9 mouse cellular contexts compared by ENCODE assay signal in genomic region chr12:102733381-102733780, GRCm38 (mm10). TPM values are rescaled to one million over a fixed set of nuclear protein-coding genes. Genes with fewer than 3 reads are reported as not detected.
A peak's percentile ranks its signal among the peaks of the same experiment; 100 is the strongest.
DNase-seq lines count a peak whose midpoint lies in the region; TF ChIP-seq lines count a peak whose summit lies in the region.
"Had no signal": no experiment of that assay in that cellular context is flagged by ENCODE, and none has a peak within 500 bp of the region (broad histone marks: within the 10 kb centered on the region; RNA-seq: fewer than 3 reads in every experiment).

No protein-coding gene starts in this region.

- H3K4me3 ChIP-seq in MEL (ENCODE audit: control insufficient read depth in 1 of 2, insufficient read depth in 1 of 2, low read depth in 2 of 2, low read length in 2 of 2) = no peak overlapping the region

- H3K4me1 ChIP-seq in MEL (ENCODE audit: control insufficient read depth in 1 of 2, insufficient read depth in 2 of 2, low read length in 2 of 2) = peaks cover 2 to 18% of the 10 kb centered on the region in 2 experiments; a peak in 3 of 4 replicates

- H3K9me3 ChIP-seq in MEL (replicated peaks; ENCODE audit: insufficient read depth, low read length) = no peaks in the 10 kb centered on the region

- TF ChIP-seq EP300 in MEL (IDR thresholded peaks at IDR 0.05; ENCODE audit: low read depth in 1 of 2, low read length in 2 of 2) = no peak

- H3K36me3 ChIP-seq in MEL (ENCODE audit: control insufficient read depth in 1 of 2, insufficient read depth in 2 of 2, low read length in 2 of 2) = peaks cover 0 to 6% of the 10 kb centered on the region in 2 experiments; a peak in 1 of 4 replicates

- DNase-seq in left cerebral cortex, postnatal 14 days (ENCODE audit: low spot score in 2 of 2) = peak; percentile 67 to 69
- DNase-seq in left cerebral cortex, adult 8-10 months (ENCODE audit: low spot score in 2 of 2) = no peak
- peak; percentile 83 for DNase-seq in MEL (ENCODE audit: low read depth, low spot score)
- DNase-seq in brain, embryonic 14.5 days (ENCODE audit: low read depth) = peak; percentile 51
- DNase-seq in heart, postnatal 10 days = peak; percentile 59 to 80
- peak; percentile 76 for DNase-seq in lung, postnatal 10 days
- peak; percentile 36 to 60 for DNase-seq in spleen, postnatal 14 days (ENCODE audit: low spot score in 2 of 2)

- intact Hi-C loops in left cerebral cortex, postnatal 14 days (cut with DNase I) = no loop called here
- intact Hi-C loops in heart, postnatal 10 days (cut with DNase I) = loop anchor here (1.0 to 5.0 kb wide), 2 partner anchors 28 to 211 kb away; no protein-coding TSS in a partner anchor

- TF ChIP-seq RAD21 in MEL (IDR thresholded peaks at IDR 0.05; ENCODE audit: low read depth, low read length) = peak; percentile 85

- peak; percentile 79 to 90 (median 85) for TF ChIP-seq CTCF in MEL (IDR thresholded peaks at IDR 0.05 in 2 of 3, conservative IDR thresholded peaks at IDR 0.05 in 1 of 3; ENCODE audit: control insufficient read depth in 1 of 3, insufficient read depth in 1 of 3, low read depth in 2 of 3, low read length in 3 of 3, poor library complexity in 1 of 3, severe bottlenecking in 1 of 3)
- TF ChIP-seq CTCF in brain, embryonic 14.5 days (IDR thresholded peaks at IDR 0.05; ENCODE audit: borderline replicate concordance, extremely low read depth, insufficient read depth, insufficient read length) = peak; percentile 71

- H3K79me2 ChIP-seq in MEL (ENCODE audit: control insufficient read depth, insufficient read depth, low read length, poor library complexity) = no peaks in the 10 kb centered on the region

- TF ChIP-seq POLR2A in MEL (IDR thresholded peaks at IDR 0.05; ENCODE audit: control insufficient read depth in 1 of 2, insufficient read depth in 1 of 2, low read depth in 1 of 2, low read length in 2 of 2, poor library complexity in 1 of 2) = no peak
- TF ChIP-seq POLR2A in brain, embryonic 14.5 days (IDR thresholded peaks at IDR 0.05; ENCODE audit: borderline replicate concordance, extremely low read depth, insufficient read depth, insufficient read length, poor library complexity, severe bottlenecking) = no peak

- no peaks in the 10 kb centered on the region for H3K27me3 ChIP-seq in MEL (ENCODE audit: control insufficient read depth in 1 of 2, insufficient read depth in 2 of 2, low read length in 2 of 2)

- H3K27ac ChIP-seq in MEL (ENCODE audit: control insufficient read depth, low read depth, low read length) = no peak overlapping the region

- H3K9ac ChIP-seq in MEL (ENCODE audit: control insufficient read depth, low read depth, low read length, poor library complexity, severe bottlenecking) = no peak overlapping the region

TF ChIP-seq in MEL, 35 proteins besides CTCF, POLR2A, EP300 and RAD21:
- TF ChIP-seq POLR2AphosphoS2 (IDR thresholded peaks at IDR 0.05; ENCODE audit: low read length) (no peak), GATA1 (IDR thresholded peaks at IDR 0.05; ENCODE audit: low read depth, low read length) (0 out of 2 replicates have a peak, but pooled peaks have one; percentile 13), SMC3 (IDR thresholded peaks at IDR 0.05; ENCODE audit: low read depth, low read length) (peak; percentile 86), ZC3H11A (IDR thresholded peaks at IDR 0.05; ENCODE audit: low read depth, low read length) (peak; percentile 71), ELF1 (IDR thresholded peaks at IDR 0.05; ENCODE audit: low read depth, low read length) (no peak), MXI1 (IDR thresholded peaks at IDR 0.05; ENCODE audit: low read depth, low read length) (no peak)

RNA-seq across cellular contexts. Expression of gene Moap1, which starts 10.1 kb away (rescaled TPM):
- total RNA-seq in left cerebral cortex, postnatal 14 days (2021) = 10 to 100 TPM; 37.4 to 38.3 TPM
- 10 to 100 TPM; 29.9 to 37.3 (median 33.4) TPM for total RNA-seq in left cerebral cortex, adult 8-10 months (2022)
- 8.4 and 9.4 TPM in 2 replicates for total RNA-seq in MEL (2012; rRNA removed)
- 1 to 10 TPM in 1 of 2 experiments, not detected in 1; 8.2 TPM for polyA plus RNA-seq in MEL (2012; ENCODE audit: insufficient read depth in 1 of 2, insufficient read length in 2 of 2, low read depth in 1 of 2, low replicate concordance in 2 of 2, missing spikeins in 1 of 2)
- 9.3 and 11.6 TPM in 2 replicates for polyA plus RNA-seq in brain, embryonic 14.5 days (2012; rRNA removed)
- 10 to 100 TPM in 1 of 2 experiments, 1 to 10 TPM in 1; 9.1 to 10.5 TPM for total RNA-seq in heart, postnatal 10 days (2021)

RNA-seq across cellular contexts. Expression of gene Tmem251, which starts 10.2 kb away (rescaled TPM):
- 1 to 10 TPM; 4.9 to 5.1 TPM for total RNA-seq in left cerebral cortex, postnatal 14 days (2021)
- 1 to 10 TPM; 5.3 to 6.3 (median 5.9) TPM for total RNA-seq in left cerebral cortex, adult 8-10 months (2022)
- total RNA-seq in MEL (2012; rRNA removed) = 9.0 and 9.3 TPM in 2 replicates
- polyA plus RNA-seq in MEL (2012; ENCODE audit: insufficient read depth in 1 of 2, insufficient read length in 2 of 2, low read depth in 1 of 2, low replicate concordance in 2 of 2, missing spikeins in 1 of 2) = 10 to 100 TPM; 11.4 to 57.5 TPM
- polyA plus RNA-seq in brain, embryonic 14.5 days (2012; rRNA removed) = 4.9 and 5.0 TPM in 2 replicates
- 1 to 10 TPM; 4.8 to 5.5 TPM for total RNA-seq in heart, postnatal 10 days (2021)

RNA-seq across cellular contexts. Expression of gene Gm28051, which starts 24.2 kb away (rescaled TPM):
- not detected for total RNA-seq in left cerebral cortex, postnatal 14 days (2021)
- not detected for total RNA-seq in left cerebral cortex, adult 8-10 months (2022)
- total RNA-seq in MEL (2012; rRNA removed) = not detected in 2 replicates
- not detected for polyA plus RNA-seq in MEL (2012; ENCODE audit: insufficient read depth in 1 of 2, insufficient read length in 2 of 2, low read depth in 1 of 2, low replicate concordance in 2 of 2, missing spikeins in 1 of 2)
- not detected in 2 replicates for polyA plus RNA-seq in brain, embryonic 14.5 days (2012; rRNA removed)
- not detected for total RNA-seq in heart, postnatal 10 days (2021)
- polyA plus RNA-seq: frontal cortex, adult 2 months; lung, embryonic 16.5 days had no signal

RNA-seq across cellular contexts. Expression of gene Gon7, which starts 24.2 kb away (rescaled TPM):
- 10 to 100 TPM; 12.8 to 14.0 TPM for total RNA-seq in left cerebral cortex, postnatal 14 days (2021)
- 10 to 100 TPM; 12.7 to 15.0 (median 13.4) TPM for total RNA-seq in left cerebral cortex, adult 8-10 months (2022)
- total RNA-seq in MEL (2012; rRNA removed) = 33.0 and 33.7 TPM in 2 replicates
- polyA plus RNA-seq in MEL (2012; ENCODE audit: insufficient read depth in 1 of 2, insufficient read length in 2 of 2, low read depth in 1 of 2, low replicate concordance in 2 of 2, missing spikeins in 1 of 2) = 100 to 1,000 TPM in 1 of 2 experiments, 10 to 100 TPM in 1; 31.3 to 129 TPM
- 21.9 and 24.1 TPM in 2 replicates for polyA plus RNA-seq in brain, embryonic 14.5 days (2012; rRNA removed)
- 10 to 100 TPM; 10.6 to 11.7 TPM for total RNA-seq in heart, postnatal 10 days (2021)

RNA-seq across cellular contexts. Expression of gene Ubr7, which starts 24.4 kb away (rescaled TPM):
- total RNA-seq in left cerebral cortex, postnatal 14 days (2021) = 10 to 100 TPM; 33.4 to 34.5 TPM
- 10 to 100 TPM; 30.1 to 31.7 (median 31.3) TPM for total RNA-seq in left cerebral cortex, adult 8-10 months (2022)
- total RNA-seq in MEL (2012; rRNA removed) = 58.5 and 68.1 TPM in 2 replicates
- 10 to 100 TPM in 1 of 2 experiments, not detected in 1; 62.3 TPM for polyA plus RNA-seq in MEL (2012; ENCODE audit: insufficient read depth in 1 of 2, insufficient read length in 2 of 2, low read depth in 1 of 2, low replicate concordance in 2 of 2, missing spikeins in 1 of 2)
- polyA plus RNA-seq in brain, embryonic 14.5 days (2012; rRNA removed) = 40.7 and 40.8 TPM in 2 replicates
- 10 to 100 TPM; 33.1 to 34.3 TPM for total RNA-seq in heart, postnatal 10 days (2021)

Comparison
In these comparisons a context has a peak if more than half of its experiments do, and no peak if none do; other contexts are left out.
1. DNase-seq: peak in left cerebral cortex, postnatal 14 days (2 of 2), MEL (single experiment), brain, embryonic 14.5 days (single experiment), heart, postnatal 10 days (2 of 2), lung, postnatal 10 days (single experiment) and spleen, postnatal 14 days (2 of 2); none in left cerebral cortex, adult 8-10 months (0 of 2).